Mouse (Mus musculus) frontal cortex, postnatal 10 days (tissue): ENCODE measurements at regions not wholly inside any gene's neighbourhood (a gene's known extent, or its start where the extent isn't known, plus 50 kb on each side); places are given as distances from the start of the nearest gene placed in this dataset.
"Not testable (repeated sequence)": the region's sequence is repeated elsewhere in the genome, so short reads cannot be mapped to it uniquely, and the experiment has no call there.

Source experiments
- DNase-seq, 2 experiments: peaks; one replicate each; pipeline ENCODE4 v3.0.0; 2022; ENCODE audit warnings: low spot score in 2 of 2, mixed read lengths in 1 of 2

DNA sequence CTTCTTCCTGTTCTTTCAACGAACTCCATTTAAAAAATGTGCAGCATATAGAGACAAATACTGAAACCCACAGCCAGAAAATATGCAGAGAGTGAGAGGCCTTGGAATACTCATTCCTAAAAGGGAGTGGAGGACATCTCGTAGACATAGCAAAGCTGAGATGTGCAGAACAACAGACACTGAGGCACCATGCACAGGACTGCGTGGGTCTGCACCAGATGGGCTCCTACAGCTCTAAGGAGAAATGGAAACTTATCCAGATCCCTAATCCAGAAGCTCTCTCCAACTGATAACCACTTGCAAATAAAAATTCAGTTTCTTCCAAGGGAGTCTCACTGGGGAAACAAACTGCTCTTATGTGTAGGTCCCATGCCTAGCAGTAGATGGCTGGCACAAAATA lies 101.6 kb downstream of the Slc25a24 start:
- DNase-seq, result no peak

DNA sequence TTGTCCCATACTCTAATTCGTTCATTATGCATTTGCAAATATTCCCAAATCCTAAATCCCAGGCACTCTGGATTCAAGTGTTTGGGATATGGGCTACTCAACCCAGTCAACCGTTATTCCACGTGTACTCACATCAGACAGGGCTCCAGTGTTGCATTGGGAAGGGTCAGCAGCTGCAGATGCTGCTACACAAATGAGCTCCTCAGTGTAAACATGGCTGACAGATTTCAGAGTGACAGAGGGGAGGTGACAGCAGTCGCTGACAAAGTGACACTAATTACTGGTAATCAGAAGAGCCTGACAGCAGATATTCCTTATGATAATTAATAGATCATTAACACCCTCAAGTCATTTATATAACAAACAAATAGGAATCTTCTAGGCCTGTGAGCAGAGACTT lies 106.2 kb upstream of the Vav3 start:
- no peak for DNase-seq

DNA sequence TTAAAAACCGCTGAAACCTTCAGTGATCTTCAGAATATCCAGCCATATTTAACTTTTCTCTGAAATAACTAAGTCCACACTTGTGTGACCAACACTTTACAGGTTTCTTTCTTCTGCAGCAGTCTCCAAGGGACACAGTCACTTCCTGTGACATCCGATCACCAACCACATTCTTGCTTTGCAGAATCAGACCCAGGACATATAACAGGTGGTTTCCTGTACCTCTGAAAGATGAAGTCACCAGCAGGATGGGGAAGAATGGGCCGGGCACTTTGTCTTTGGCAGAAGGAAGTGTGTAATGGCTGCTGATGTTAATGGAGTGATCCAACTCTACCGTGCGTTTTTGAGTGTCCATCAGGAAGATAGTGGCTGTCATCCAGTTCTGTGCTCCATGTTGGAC lies 103.5 kb upstream of the Vav3 start:
- DNase-seq, result no peak

DNA sequence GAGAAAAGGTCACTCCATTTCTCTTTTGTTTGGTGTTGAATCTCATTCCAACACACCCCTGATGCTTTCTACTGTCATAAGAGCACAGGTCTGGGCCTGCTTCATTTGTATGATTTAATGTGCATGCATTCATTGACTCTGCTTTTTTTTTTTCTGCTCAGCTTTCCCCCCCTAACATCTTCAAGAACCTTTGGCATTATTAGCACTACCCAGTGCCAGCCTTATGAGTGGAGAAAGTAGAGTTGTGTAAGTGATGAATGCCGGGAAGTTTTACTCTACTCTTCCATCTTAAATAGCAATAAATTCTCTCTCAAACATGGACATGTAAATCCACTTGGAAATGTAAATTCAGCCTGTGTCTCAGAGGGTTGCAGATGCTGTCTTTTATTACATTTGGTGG lies 97.0 kb upstream of the Vav3 start:
- no peak for DNase-seq

GRCm38 (mm10) chr3:109248801-109249200 lies 91.7 kb upstream of the Vav3 start:
- DNase-seq, result no peak

DNA sequence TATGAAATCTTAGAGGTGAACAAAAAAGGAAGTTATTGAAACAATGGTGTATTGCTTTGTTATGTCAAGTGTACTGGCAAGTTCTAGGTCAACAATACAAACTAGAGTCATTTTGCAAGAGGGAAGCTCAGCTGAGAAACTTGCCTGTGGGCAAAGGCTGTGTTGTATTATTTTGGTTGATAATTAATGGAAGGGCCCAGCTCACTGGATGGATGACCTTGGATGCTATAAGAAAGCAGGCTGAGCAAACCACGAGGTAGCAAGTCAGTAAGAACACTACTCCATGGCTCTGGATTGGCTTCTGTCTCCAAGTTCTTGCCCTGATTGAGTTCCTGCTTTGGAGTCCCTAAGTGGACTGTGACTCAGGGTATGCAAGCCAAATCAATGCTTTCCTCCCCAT lies 91.1 kb upstream of the Vav3 start:
- no peak for DNase-seq

DNA sequence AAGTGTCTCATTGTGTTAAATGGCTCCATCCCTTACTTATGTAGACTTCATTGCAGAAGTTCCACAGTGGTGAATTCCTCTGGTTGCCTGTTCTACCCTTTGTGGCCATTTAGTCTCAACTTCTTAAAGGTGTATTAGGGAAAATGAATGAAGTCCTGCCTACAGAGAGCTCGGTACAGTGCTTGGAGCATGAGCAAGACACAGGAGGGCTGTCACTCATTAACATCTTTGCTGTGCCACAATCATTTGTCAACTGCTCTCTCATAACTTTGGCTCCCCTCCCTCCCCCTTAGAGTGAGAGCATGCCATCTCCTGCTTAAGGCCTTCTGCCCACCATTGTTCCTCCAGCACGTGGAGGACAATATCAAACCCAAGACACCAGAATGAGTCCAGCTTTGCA lies 90.5 kb upstream of the Vav3 start:
- DNase-seq, result no peak

- no peak for DNase-seq
Measured at GRCm38 (mm10) chr3:109251716-109252115, 88.7 kb upstream of the Vav3 start.

DNA sequence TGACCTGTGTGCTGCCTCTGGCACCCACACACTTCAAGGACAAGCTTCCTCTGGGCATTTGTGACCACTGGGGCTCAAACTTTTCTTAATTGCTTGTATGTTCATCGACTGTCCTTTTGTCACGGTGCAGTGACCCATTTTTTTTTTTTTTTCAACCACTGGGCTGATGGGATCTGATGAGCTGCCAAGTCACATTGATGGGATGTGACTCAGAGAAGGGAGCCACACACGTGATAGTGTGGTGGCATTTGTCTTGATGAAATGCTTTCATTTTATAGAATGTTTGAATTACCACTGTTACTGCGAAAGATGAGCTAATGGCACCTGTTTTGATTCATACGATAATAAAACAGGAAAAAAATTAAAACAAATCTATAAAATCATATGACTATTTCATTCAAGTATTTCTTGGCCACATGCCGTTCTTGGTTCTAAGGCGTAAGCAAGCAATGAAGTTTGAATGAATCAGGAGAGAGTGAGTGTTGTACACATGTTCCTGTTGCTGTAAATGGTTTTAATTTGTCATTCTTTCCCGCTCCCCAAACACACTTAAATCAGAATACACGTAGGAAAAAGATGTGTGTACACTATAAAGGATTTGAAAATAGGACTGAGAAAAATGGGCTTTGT lies 86.3 kb upstream of the Vav3 start:
- DNase-seq, result no peak

DNA sequence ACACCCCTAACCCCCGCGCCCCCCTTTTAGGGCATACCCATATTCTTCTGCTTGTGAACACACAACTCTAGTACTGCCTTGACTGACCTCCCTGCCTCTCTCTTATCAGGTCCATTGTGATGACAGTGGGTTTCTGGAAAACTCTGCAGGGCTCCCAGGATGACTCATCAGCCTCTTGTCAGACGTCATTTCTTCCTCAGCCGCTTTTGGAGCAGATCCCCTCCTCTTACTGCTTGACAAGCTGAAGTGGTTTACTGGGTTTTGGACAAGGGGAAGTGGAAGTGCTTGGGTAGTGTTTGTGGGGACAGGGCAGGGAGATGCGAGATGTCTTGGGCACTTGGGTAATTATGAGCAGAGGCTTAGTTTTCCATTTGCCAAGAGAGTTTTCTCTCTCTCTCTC lies 85.5 kb upstream of the Vav3 start:
- DNase-seq, result no peak

GRCm38 (mm10) chr3:109256723-109257122 lies 83.7 kb upstream of the Vav3 start:
- DNase-seq, result no peak

- not testable (repeated sequence) for DNase-seq
Measured at GRCm38 (mm10) chr3:109266947-109267346, 73.5 kb upstream of the Vav3 start.

DNA sequence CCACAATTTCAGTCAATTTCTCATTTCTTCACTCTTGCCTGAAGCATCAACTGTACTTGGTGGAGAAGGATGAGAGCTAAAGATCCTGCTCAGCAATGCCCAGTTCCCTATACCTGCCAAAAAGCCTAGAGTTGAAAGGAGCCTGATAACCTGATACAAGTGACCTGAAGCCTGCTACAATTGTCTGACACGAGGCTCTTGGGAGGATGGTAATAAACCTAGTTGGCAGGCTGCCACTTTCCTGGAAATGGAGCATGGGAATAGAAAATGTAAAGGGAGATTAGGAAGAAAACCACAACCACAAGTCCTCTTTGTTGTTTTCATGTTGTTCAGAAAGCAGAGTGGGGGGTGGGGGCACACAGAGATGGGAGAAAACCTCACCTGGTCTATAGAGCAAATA lies 69.7 kb upstream of the Vav3 start:
- DNase-seq, result no peak

DNA sequence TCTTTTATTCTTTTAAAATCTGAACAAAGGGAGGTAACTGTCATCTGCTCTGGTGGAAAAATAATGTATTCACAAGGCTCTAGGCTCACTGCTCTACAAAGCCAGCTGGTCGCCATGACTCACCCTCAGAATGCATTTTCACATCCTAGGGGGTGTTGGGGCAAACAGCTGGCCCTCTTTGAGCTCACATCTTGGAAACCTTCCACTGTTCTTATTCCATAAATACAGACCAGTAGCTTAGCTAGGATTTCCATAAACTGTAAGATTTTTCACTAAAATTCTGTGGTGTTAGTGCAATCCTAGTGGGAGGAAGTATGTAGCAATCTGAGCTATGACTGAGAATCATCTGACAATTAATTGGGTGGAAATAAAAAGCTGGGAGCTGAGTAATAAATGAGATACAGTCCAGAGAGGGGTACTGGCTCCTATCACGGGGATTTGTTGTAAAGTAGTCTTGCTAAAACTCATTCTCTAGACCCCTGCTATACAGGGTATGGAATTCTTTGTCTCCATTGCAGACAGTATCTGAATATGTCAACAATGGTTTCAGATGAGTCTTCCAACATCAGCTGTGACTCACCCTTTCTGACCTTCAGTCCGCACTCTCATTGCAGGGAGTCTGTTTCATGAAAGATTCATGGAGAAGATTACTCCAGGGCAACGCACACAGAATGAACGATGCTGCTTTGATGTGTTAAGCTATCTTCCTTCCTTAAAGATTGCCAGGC lies 67.2 kb upstream of the Vav3 start:
- DNase-seq, result peak in 1 of 2 experiments; percentile 33

DNA sequence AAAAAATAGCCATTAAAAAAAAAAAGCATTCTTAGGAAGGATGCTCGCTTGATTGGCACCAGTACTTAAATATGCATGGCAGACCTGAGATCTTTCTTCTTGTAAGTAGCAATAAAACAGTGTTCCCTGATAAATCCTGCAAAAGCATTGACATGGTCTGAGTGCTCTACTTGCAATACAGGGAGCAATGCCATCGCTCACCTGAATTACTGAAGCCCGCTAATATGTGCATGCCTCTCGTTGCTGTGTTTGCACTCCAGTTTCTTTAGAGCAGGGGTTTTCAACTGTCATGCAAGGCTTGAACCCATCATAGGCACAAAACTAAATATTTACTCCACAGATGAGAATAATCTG lies 66.7 kb upstream of the Vav3 start:
- no peak for DNase-seq

DNA sequence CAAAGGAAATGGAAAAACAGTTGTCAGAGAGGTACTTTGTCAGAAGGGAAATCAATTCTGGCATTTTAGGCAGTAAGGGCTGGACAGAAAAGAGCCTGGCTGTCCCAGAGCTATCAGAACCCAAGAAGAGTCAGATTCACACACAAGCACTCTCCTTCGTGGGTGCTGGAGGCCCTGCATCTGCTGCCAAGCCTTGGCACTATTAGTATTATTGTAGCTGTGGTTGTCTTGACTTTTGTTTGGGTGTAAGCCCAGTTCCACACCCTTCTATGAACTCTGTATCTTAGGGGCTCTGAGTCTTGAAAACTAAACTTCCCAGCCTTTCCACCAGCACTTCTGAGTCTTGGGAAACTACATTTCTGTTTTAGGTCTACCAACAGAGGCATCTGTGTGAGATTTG lies 61.4 kb upstream of the Vav3 start:
- no peak for DNase-seq

DNA sequence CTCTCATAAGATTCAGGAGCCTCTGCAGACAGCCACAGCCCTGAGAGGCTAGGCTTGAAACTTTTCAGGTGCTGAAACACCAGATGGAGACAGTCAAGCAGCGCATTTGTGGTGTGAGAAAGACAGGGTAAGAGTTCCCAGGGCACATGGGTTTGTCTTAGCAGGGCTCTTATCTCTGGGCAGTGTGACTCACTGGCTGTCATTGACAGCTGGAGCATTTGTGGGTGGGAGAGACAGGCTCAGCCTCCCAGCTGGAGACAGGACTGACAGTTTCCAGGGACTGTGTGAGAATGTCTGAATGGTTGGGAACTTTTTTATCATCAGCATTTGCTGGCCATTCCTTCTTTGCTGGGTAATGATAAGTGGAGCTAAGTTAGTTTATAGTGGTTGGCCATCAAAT lies 53.9 kb upstream of the Vav3 start:
- DNase-seq, result no peak
